Mouse (Mus musculus) gastrocnemius, postnatal 25 days (tissue): ENCODE measurements around the gene Slc30a3. TPM values are rescaled to one million over a fixed set of nuclear protein-coding genes. Genes with fewer than 3 reads are reported as not detected.
A peak's percentile ranks its signal among the peaks of the same experiment; 100 is the strongest.
"Not testable (repeated sequence)": the region's sequence is repeated elsewhere in the genome, so short reads cannot be mapped to it uniquely, and the experiment has no call there.

Source experiments
- DNase-seq: peaks from one replicate; pipeline ENCODE4 v3.0.0; 2022
- total RNA-seq, 2 experiments: library from RNA; stranded (reverse); gene quantifications; 1 replicate in 1 of 2; 2 replicates in 1 of 2; pipeline ENCODE4 v1.2.3; 2021

Gene Slc30a3
- total RNA-seq, 2 experiments from 2014 or later: 0.13 TPM; not detected in 1

DNA sequence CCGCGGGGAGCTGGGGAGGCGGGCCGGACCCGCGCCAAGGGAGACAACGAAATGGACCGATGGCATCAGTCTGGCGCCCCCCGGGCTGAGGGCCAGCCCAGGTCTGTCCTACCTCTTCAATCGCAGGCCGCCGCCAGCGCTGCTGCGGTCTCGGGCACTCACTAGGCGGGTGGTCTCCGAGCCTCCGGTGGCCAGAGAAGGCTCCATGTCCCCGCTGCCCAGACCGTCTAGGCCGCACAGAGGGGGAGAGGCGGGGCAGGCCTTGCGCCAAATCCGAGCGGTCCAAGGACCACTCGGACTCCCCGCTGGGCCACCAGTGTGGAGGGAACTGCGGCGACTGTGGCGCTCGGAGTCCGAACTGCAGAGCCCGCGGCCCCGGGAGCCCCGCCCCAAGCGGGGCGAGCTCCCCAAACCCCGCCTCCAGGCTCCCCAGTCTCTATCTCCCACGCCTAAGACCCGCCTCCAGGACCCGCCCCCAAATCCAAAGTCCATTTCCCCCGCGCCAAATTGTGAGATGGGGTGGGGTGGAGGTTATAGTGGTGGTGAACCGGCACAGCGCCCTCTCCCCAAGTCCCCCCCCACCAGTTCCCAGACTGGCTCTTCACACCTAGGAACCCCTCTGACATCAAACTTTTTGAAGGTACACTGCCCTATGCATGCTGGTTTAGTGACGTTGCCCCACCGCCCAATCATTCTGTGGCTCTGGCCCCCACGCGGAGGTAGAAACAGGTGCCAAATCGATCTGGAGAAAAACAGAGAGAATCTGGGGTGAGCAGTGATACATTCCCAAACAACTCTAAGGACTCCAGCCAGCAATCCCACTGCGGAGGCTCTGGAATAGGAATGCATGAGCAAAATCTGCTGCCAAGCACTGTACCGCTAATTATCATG is 14.6 kb downstream of the Slc30a3 start:
- DNase-seq: no peak

DNA sequence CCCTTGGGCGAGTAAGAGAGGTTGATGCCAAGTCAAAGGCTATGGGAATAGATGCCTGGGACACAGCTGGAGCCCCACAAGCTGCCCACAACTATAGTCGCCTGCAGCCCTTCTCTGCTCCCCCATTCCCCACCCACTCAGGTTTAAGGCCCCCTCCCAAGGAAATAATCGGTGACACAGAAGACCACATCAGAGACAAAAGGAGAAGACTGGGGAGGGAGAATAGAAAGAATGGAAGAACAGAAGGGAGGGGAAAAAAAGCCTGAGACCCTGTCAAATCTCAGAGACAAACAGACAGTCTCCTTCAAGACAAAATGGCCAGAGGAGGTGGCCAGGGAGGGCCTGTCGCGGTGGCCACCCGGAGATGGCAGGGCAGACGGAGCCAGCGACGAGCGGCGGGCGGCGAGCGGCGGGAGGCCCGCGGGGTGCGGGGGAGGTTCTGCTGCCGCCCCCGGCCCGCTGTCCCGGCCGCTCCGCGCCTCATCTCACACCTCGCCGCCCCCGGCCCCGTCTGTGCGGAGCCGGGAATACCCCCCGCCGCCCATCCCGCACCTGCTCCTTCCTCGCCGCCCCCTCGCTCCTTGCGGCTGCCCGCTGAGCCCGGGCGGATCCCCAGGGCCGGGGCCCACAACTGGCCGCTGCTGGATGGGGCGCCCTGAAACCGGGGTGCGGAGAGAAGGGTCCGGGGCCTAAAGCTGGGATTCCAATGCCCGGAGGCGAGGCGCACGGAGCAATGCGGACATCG is 15.6 kb downstream of the Slc30a3 start:
- DNase-seq: no peak

DNA sequence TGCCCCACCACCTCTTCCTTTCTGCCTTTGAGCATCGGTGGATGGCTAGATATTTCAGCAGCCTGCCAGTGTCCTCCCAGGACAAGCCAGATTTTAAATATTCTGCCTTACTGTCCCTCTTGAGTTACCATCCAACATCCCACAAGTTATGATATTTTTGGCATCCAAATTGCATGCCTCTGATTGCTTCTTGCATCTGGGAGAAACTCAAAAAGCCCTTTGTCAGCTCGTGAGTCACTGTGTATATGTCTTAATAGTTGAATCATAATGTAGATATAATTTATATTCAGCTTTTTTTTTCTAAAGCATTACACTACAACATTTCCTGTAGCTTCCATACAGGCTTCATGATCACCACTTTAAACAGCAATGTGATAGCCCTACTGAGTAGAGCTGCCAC is 20.9 kb downstream of the Slc30a3 start:
- no peak for DNase-seq

DNA sequence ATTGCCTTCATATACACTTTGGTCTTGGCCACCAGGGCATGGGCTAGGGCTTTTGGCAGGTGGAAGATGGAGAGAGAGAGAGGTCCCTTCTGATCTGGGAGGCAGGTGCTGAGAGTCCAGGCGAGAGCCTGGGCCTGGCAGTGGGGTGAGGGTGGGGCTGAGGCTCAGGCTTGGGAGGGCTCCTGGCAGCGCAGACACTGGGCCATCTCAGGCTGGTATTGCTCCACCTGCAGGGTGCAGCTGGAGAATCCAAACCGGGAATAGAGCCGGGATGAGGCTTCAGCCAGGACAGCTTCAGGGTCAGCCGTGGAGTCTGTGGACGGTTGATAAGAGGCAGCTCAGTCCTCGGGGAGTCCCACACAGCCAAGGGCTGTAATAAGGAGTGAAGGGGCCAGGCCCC is 21.4 kb downstream of the Slc30a3 start:
- DNase-seq: no peak

DNA sequence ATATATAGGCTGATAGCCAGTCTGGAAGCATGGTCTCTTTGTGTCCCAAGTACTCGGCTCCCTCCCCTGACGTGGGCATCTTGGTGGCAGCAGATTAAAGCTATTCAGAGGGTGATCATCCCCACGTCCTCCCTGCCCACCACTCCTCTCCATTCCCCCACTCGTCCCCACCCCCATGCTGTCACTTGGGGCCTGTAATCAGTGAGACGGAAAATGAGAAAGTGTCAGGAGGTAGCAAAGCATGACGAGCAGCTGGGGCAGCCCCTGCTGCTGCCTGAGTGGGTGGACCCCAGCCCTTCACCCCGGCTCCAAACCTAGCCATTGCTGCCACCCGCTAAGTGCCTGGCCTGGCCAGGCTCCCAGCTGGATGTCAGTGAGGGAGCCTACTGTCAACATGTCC is 24.1 kb downstream of the Slc30a3 start:
- DNase-seq: no peak

DNA sequence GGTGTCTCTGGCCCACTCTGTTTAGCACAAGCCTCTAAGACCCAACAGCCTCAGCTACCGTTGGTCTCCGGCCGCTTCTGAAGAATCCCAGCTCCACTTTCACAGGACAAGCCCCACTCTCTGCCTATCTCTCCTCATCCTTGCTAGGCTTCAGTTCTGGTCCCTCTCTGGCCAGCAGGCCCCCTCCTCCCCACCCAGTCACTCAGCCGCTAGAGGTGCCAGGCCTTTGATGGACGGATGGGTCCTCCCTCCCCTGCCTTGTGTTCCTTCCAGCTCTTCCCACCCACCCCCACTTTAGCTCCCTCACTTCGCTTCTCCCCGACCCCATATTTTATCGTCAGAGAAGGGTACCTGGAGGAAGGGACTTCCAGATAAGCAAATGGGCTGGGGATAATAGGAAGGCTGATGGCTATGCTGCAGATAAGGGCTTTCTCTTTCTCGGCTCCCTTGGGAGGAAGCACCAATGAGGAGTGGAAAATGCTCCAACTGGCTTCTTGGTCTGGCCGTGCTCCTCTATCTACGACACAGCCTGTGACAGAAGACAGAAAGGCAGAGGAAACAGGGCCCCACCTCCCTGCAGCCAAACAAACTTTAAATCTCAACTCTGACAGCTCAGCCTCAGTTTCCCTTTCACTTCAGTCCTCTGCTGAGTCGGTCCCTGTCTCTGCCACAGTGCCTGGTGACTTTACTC is 25.0 kb downstream of the Slc30a3 start:
- peak; percentile 31 for DNase-seq

DNA sequence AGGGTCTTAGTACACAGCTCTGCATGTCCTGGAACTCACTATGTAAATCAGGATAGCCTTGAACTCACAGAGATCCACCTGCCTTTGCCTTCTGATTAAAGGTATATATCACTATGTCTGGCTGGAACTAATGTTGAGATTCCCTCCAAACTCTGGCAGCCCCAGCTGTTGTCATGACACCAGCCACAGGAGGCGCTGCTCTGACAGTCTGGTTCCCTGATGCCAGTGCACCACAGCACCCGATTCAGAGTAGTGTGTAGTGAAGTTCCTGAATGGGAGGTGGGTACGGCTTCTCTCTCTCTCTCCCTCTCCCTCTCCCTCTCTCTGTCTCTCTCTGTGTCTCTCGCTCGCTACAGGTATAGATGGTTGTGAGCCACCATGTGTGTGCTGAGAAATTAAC is 25.7 kb downstream of the Slc30a3 start:
- peak; percentile 30 for DNase-seq

DNA sequence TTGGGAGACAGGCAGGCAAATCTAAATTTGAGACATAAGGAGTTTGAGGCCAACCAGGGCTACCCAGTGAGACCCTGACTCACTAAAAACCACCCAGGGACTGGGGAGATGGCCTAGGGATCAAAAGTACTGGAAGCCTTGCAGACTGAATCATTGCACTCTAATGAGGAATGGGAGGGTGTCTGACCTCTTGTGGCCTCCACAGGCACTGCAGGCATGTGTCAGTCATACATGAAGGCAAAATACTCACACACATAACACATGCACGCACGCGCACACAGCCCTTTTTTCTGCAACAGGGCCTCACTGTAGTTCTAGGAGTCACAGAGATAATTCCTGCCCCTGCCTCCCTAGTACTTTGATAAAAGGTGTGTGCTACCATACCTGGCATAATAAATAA is 26.7 kb downstream of the Slc30a3 start:
- DNase-seq: no peak

DNA sequence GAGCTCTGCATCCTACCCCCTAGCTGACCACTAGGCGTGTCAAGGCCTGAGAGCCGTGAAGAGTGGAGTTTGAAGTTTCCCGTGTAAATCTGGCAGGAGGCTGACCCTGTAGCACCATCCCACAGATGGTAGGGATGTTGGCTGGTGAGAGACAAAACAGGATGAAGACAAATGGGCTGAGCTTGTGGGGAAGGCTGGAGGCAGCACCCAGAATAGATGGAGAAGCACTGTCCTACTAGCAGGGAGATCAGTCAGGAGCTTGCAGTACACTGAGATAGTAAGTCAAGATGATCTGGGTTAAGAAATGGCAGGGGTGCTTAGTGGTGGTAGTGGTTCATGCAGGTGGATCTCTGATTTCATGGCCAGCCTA is 27.3 kb downstream of the Slc30a3 start:
- no peak for DNase-seq

DNA sequence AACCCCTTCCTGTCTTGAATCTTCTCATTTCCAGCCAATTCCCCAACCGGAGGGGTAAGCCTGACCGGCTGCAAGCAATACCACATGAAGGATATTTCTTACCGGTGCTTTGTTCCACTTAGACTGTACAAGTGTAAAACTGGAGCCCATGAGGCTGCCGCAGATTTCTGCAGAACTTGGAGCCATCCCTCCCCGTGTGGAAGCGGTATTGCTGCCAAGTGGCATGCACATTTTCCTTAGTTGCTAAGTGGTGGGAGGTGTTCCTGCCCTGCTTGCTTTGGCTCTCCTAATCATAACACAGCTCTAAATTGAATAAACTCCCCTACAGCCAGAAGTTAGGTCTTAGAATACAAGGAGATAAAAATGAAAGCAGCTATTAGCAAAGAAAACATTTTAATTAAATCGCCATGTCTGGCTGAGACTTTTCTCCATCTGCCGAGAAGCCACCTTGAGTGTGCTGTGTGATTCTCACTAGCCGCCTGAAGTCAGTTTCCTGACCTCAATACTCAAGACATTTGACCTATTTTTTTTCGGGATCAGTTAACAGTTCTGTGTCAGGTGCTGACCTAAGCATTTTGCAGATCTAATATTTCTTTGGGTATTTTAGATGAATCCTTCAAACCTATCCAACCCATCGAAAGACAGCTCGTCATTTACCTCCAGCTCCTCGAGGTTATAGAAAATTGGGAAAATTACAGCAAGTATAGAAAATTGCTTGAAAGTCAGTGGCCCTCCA is 27.8 kb downstream of the Slc30a3 start:
- no peak for DNase-seq

DNA sequence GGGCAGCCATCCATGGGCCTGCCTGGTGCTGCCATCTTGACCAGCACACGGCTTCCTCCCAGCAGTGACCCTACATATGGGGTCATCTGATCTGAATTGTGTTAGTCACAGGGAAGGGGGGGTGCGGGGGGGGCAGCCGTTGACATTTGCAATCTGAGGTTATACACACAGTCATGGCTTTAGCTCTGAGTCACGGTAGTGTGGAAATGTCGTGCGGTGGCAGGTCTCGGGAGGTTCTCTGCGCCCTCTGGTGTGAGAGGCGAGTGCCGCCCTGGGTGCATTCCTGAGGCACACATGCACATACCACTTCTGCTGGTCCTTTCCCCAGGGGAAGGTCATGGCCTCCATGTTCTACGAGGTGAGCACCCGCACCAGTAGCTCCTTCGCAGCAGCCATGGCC is 31.7 kb downstream of the Slc30a3 start:
- no peak for DNase-seq

DNA sequence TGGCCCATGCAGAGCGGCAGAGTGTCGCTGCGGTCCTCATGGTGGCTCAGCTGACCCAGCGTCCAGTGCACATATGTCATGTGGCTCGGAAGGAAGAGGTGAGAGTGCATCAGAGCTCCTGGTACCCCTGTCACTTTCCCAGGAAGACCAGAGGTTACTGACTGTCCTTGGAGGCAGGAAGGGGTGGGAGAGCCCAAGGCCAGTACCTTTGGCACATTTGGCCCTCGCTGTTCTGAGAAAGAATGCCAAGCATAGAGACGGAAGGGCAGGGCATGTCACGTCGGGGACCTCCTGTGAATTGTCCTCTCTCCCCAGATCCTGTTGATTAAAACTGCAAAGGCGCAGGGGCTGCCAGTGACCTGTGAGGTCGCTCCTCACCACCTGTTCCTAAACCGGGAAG is 34.9 kb downstream of the Slc30a3 start:
- DNase-seq: no peak

DNA sequence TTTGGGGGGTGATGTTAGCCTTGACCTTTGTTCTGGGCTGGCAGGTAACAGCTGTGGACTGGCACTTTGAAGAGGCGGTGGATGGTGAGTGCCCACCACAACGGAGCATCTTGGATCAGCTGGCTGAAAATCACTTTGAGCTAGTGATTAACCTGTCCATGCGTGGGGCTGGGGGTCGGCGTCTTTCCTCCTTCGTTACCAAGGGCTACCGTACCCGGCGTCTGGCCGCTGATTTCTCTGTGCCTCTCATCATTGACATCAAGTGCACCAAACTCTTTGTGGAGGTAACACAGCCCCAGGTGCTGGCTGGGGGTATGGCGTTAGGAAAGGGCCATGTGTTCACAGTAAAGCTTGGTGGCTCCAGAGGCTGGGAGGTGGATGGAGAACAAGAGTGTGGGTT is 36.2 kb downstream of the Slc30a3 start:
- DNase-seq: no peak

DNA sequence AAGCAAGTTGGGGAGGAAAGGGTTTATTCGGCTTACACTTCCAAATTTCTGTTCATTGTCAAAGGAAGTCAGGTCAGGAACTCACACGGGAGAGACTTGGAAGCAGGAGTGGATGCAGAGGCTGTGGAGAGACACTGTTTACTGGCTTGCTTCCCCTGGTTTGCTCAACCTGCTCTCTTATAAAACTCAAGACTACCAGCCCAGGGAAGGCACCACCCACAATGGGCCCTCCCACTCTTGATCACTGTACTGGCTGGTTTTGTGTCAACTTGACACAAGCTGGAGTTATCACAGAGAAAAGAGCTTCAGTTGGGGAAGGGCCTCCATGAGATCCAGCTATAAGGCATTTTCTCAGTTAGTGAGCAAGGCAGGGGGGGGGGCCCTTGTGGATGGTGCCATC is 37.0 kb downstream of the Slc30a3 start:
- no peak for DNase-seq

DNA sequence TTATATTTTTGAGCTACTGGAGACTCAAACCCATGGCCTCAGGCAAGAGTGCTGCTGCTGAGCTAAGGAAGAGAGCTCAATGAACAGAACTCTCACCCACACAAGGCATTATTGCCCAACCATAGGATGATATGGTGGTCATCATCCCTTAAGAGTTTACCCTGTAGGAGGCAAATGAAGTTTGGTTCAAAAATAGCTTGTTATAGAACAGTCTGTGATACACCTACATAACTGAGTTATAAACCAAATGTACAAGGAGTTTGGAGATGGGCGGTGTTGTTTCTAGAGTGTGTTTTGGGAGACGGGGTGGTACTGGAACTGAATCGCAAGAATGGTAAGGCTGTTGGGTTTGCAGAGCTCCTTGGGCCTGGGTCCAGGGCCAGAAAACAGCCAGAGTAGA is 38.2 kb downstream of the Slc30a3 start:
- no peak for DNase-seq

DNA sequence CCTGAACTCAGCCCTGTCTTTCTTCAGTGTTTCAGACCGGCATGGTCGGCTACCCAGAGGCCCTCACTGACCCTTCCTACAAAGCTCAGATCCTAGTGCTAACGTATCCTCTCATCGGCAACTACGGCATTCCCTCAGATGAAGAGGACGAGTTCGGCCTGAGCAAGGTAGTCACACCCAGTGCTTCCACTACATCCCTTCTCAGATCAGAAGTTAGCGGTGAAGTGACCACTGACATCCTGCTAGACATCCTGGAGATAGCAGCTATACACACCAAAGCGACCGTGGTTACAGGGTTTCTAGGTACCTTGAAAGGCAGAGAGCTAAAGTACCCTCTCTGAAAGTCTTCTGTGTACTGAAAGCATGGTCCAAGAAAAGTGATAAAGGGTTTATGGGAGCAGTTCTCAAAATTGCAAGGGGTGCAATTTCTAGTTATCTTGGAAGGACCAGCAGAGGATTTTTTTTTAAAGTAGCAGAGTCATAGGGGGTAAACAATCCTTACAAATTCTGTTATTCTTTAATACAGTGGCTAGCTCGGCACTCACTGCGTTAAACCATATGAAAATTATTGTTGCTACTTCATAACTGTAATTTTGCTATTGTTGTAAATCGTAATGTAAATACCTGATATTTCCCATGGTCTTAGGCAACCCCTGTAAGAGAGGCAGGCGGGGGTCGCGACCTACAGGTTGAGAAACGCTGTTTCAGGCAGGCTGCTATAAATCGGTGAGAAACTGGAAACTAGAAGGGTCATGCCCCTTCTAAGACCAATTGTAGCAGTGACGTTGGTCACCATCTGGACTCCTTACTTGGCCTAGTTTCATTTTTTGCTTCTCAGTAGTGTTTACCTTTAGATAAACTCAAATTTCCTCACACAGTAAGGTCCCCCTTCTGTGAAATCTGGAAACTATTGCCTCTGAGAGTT is 52.6 kb downstream of the Slc30a3 start:
- no peak for DNase-seq

DNA sequence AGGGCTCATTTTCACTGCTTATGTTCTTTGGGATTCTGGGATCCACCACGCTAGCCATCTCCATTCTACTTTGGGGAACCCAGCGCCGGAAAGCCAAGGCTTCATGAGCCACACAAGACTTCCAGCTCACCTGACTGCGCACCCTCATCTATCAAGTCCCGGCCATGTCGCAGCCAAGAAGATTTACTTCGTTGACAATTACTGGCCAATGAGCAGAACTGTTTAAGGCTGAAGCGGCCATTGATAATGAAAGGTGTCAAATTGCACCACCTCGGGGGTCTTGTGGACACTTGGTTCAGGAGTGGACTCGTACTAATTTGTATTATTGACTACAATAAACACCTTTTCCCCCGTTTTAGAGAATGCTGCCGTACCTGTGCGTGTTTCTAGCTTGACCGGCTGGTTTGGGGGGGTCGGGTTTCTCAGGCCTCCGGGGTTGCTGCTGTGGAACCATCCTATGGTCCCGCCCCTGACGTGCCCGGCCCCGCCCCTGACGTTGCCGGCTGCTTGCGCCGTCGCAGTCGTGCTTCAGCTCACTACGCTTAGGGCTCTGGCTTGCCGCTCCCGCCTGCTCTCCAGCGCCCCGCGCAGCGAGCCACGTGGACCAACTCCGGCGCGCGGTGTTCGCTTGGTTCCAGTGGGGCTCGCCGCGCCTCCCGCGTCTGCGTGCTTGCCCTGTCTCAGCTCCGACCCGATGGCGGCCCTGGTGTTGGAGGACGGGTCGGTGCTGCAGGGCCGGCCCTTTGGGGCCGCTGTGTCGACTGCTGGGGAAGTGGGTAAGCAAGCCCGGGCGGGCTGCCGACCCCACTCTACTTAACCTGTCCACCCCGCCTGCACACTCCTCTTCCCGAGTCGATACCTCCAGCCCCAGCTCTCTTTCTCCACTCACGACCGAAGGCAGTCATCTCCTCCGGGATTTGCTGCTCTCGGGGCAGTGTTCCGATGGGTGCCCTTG is 53.5 kb downstream of the Slc30a3 start, which contains the start of gene Cad:
TSS of gene Cad (plus strand) at position 520 of the 955 bp plus-strand sequence.
- DNase-seq: peak; percentile 95

DNA sequence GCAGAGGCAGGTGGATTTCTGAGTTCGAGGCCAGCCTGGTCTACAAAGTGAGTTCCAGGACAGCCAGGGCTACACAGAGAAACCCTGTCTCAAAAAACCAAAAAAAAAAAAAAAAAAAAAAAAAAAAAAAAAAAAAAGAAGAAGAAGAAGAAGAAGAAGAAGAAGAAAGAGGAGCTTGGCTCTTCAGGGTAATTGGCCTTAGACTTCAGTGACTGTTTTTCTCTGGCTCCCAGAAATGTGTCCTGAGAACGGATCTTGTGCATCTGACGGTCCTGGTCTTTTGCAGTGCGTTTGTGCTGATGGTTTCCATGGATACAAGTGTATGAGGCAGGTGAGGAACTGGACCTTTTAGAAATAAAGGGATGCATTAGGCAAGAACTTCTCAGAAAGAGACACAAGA is 54.3 kb downstream of the Slc30a3 start:
- not testable (repeated sequence) for DNase-seq

DNA sequence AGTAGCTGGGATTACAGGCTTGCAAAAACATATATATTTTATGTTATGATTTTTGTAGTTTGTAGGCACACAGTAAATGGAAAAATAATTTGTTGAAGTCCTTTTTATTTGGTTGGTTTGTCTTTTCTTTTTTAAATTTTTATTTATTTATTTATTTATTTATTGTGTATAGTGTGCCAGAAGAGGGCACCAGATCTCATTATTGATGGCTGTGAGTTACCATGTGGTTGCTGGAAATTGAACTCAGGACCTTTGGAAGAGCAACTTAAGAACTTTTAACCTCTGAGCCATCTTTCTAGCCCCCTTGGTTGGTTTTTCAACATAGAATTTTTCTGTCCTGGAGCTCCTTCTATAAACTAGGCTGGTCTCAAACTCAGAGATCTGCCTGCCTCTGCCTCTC is 57.6 kb downstream of the Slc30a3 start:
- no peak for DNase-seq
